Mouse (Mus musculus) stomach, embryonic 14.5 days (tissue): ENCODE measurements around the gene Nup85. TPM values are rescaled to one million over a fixed set of nuclear protein-coding genes. Genes with fewer than 3 reads are reported as not detected.

Experiments used
- polyA plus RNA-seq: library from polyadenylated mRNA; unstranded; fragments of >200 nt; fragmentation: Nextera tagmentation; extraction: Ambion mirVana; gene quantifications from 2 replicates; pipeline ENCODE4 v1.2.1, GENCODE M21; 2014

Nup85 gene
- polyA plus RNA-seq, 1 experiment from 2014 or later = 162 TPM

Other genes starting within 250 kb of the Nup85 start
- 0.10 TPM in 1 of 2 replicates, not detected in the other for gene Ush1g, start 242.4 kb upstream of the Nup85 start, polyA plus RNA-seq
- gene Otop3, start 229.7 kb upstream of the Nup85 start, polyA plus RNA-seq = 1.0 and 1.2 TPM in 2 replicates
- gene Hid1, start 196.7 kb upstream of the Nup85 start, polyA plus RNA-seq = 21.0 and 24.4 TPM in 2 replicates
- gene Cdr2l, start 182.5 kb upstream of the Nup85 start, polyA plus RNA-seq = 12.6 and 13.0 TPM in 2 replicates
- gene Mrpl58, start 160.7 kb upstream of the Nup85 start, polyA plus RNA-seq = 206 and 208 TPM in 2 replicates
- gene Atp5h, start 144.5 kb upstream of the Nup85 start, polyA plus RNA-seq = 832 and 848 TPM in 2 replicates
- 9.5 and 12.3 TPM in 2 replicates for gene Kctd2, start 144.3 kb upstream of the Nup85 start, polyA plus RNA-seq
- not detected in 2 replicates for gene Trim80, start 123.9 kb upstream of the Nup85 start, polyA plus RNA-seq
- gene Slc16a5, start 102.0 kb upstream of the Nup85 start, polyA plus RNA-seq = 0.32 and 1.0 TPM in 2 replicates
- 5.7 and 8.0 TPM in 2 replicates for gene Armc7, start 88.8 kb upstream of the Nup85 start, polyA plus RNA-seq
- gene Nt5c, start 72.6 kb upstream of the Nup85 start, polyA plus RNA-seq = 111 and 121 TPM in 2 replicates
- 529 and 563 TPM in 2 replicates for gene Jpt1, start 50.0 kb upstream of the Nup85 start, polyA plus RNA-seq
- 984 and 994 TPM in 2 replicates for gene Sumo2, start 28.2 kb upstream of the Nup85 start, polyA plus RNA-seq
- gene Mrps7, start 39.5 kb downstream of the Nup85 start, polyA plus RNA-seq = 88.8 and 96.0 TPM in 2 replicates
- 18.6 and 21.2 TPM in 2 replicates for gene Gga3, start 39.6 kb downstream of the Nup85 start, polyA plus RNA-seq
- gene Mif4gd, start 48.5 kb downstream of the Nup85 start, polyA plus RNA-seq = 33.4 and 35.1 TPM in 2 replicates
- gene Slc25a19, start 63.9 kb downstream of the Nup85 start, polyA plus RNA-seq = 21.5 and 24.3 TPM in 2 replicates
- gene Grb2, start 144.2 kb downstream of the Nup85 start, polyA plus RNA-seq = 39.6 and 55.0 TPM in 2 replicates
- 13.7 and 17.0 TPM in 2 replicates for gene Tmem94, start 201.0 kb downstream of the Nup85 start, polyA plus RNA-seq
- 14.3 and 15.3 TPM in 2 replicates for gene Caskin2, start 249.2 kb downstream of the Nup85 start, polyA plus RNA-seq